Mouse (Mus musculus) adrenal gland (tissue): Measurements from ENCODE around the gene Sstr2.

Source experiments
- intact Hi-C: fragments of 180-260 bp; cut with DNase I; formaldehyde crosslinking; loops from one replicate; pipeline ENCODE4 v1.15.1; 2025

Gene Sstr2

GRCm38 (mm10) chr11:113618303-113618671, 855 bp upstream of the Sstr2 start:
- intact Hi-C loops, result loop anchor here (5.0 kb wide), 3 partner anchors 56 to 441 kb away; no protein-coding TSS in a partner anchor

DNA sequence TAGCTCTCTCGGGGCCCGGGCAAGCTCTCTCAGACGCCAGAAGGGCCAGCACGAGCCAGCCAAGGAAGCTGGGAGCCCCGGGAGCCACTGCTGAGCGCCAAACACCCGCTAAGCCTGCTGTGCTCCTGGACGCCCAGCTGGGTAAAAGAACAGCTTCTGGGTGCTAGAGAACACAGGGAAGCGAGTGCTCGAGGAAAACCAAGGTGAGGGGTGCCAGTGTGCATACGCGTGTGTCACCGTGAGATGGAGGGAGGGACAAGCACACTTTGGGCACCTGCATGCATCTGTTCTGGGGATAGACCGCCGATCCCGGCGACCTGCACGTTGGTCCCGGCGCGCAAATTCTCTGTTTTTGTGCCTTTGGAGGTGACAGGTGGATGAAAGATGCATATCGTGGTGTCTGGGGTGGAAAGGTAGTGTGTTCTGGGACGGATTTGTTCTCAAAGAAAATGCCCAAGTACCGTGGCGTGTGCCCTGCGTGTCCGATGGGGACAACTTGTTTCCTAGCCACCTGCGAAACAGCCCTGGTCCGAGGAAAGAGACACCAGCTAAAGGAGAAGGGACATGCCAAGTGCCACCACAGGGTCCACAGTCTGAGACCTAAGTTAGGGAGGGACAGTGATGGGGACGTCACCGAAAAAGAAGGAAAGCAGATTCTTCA, 408 bp downstream of the Sstr2 start:
- intact Hi-C loops, result loop anchor here (5.0 kb wide), 3 partner anchors 57 to 442 kb away; no protein-coding TSS in a partner anchor

GRCm38 (mm10) chr11:113621001-113621400, 1.9 kb downstream of the Sstr2 start:
- intact Hi-C loops, result no loop called here

- intact Hi-C loops, result no loop called here
Measured at GRCm38 (mm10) chr11:113622028-113622427, 2.9 kb downstream of the Sstr2 start.

- intact Hi-C loops, result no loop called here
Measured at GRCm38 (mm10) chr11:113625437-113625836, 6.3 kb downstream of the Sstr2 start.

GRCm38 (mm10) chr11:113627785-113628184, 8.6 kb downstream of the Sstr2 start:
- intact Hi-C loops, result no loop called here

GRCm38 (mm10) chr11:113630642-113631041, 11.5 kb downstream of the Sstr2 start:
- intact Hi-C loops, result loop anchor here (5.0 kb wide), 1 partner anchor 333 kb away; no protein-coding TSS in a partner anchor

GRCm38 (mm10) chr11:113631302-113631701, 12.2 kb downstream of the Sstr2 start:
- intact Hi-C loops, result loop anchor here (5.0 kb wide), 1 partner anchor 334 kb away; no protein-coding TSS in a partner anchor

DNA sequence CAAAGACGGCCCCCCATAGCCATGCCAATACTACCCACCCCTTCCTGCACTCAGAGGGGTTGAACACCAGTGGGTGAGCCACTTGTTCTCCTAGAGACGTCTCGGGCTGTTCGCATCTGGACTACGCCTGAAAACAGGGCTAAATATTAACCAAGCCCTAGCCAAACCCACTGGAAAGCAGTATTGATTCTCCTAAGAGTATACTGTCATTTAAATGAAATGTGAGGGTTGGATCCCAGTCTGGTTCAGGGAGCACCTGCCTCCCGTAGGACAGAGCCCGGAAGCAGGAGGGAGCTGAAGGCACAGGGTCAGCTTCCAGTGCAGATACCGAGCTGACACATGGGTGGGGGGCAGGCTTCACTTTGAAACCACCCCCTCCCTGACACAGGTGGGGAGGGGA, 12.7 kb downstream of the Sstr2 start:
- intact Hi-C loops, result loop anchor here (5.0 kb wide), 1 partner anchor 335 kb away; no protein-coding TSS in a partner anchor

- intact Hi-C loops, result loop anchor here (5.0 kb wide), 1 partner anchor 335 kb away; no protein-coding TSS in a partner anchor
Measured at GRCm38 (mm10) chr11:113632303-113632702, 13.2 kb downstream of the Sstr2 start.

DNA sequence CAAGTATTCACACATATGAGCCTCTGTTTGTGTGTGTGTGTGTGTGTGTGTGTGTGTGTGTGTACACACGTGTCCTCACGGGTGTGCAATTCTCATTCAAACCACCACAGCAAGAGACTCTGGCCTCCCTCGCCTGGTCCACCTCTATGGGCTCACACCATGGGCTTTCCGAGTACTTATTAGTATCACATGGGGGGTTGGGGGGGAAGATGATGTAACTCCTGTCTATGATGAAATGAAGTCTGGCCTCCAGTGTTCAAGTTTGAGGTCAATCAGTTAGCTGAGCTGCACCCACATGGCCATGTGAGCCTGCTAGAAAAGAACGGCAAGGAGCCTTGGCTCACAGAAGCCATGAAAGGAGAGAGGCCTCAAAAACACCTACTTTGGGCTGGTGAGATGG, 14.3 kb downstream of the Sstr2 start:
- intact Hi-C loops, result loop anchor here (5.0 kb wide), 1 partner anchor 336 kb away; no protein-coding TSS in a partner anchor

DNA sequence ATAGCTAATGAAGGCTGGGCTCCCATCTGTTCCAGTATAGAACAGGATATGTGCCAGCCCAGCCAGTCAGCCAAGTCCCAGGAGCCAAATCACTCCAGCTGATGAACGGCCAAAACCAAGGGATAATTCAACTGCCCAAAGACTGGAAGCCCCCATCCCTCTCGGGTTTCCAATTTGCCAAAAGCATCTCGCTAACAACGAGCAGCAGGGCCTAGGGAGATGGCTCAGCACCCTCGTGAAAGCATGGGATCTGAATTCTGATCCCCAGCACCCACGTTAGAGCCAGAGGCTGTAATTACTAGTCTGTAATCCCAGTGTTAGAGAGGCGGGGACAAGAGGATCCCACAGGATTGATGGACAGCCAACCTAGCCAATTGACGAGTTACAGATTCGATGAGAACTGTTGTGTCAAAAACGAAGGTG, 15.6 kb downstream of the Sstr2 start:
- intact Hi-C loops, result loop anchor here (5.0 kb wide), 1 partner anchor 337 kb away; no protein-coding TSS in a partner anchor

GRCm38 (mm10) chr11:113638680-113639079, 19.5 kb downstream of the Sstr2 start:
- intact Hi-C loops, result no loop called here

GRCm38 (mm10) chr11:113645181-113645580, 26.0 kb downstream of the Sstr2 start:
- intact Hi-C loops, result loop anchor here (5.0 kb wide), 2 partner anchors 37 to 167 kb away; partner anchors contain the start of genes D11Wsu47e and Fam104a

- intact Hi-C loops, result loop anchor here (5.0 kb wide), 2 partner anchors 34 to 164 kb away; partner anchors contain the start of genes D11Wsu47e and Fam104a
Measured at GRCm38 (mm10) chr11:113648152-113648551, 29.0 kb downstream of the Sstr2 start.

GRCm38 (mm10) chr11:113648690-113649352, 29.7 kb downstream of the Sstr2 start, which contains the start of gene Cog1:
Cog1 (plus strand) TSS chr11:113649169.
- intact Hi-C loops, result loop anchor here (5.0 kb wide), 2 partner anchors 33 to 163 kb away; partner anchors contain the start of genes D11Wsu47e and Fam104a

- intact Hi-C loops, result loop anchor here (5.0 kb wide), 2 partner anchors 33 to 163 kb away; partner anchors contain the start of genes D11Wsu47e and Fam104a
Measured at GRCm38 (mm10) chr11:113649353-113650210, 30.4 kb downstream of the Sstr2 start, which contains the start of gene Slc39a11. Slc39a11 (minus strand) TSS chr11:113650079.

- intact Hi-C loops, result no loop called here
Measured at GRCm38 (mm10) chr11:113651206-113651906, 32.2 kb downstream of the Sstr2 start.

- intact Hi-C loops, result no loop called here
Measured at GRCm38 (mm10) chr11:113651907-113652273, 32.7 kb downstream of the Sstr2 start.

GRCm38 (mm10) chr11:113652516-113652915, 33.4 kb downstream of the Sstr2 start:
- intact Hi-C loops, result no loop called here
